Mouse (Mus musculus) midbrain, embryonic 13.5 days (tissue): ENCODE results near the gene Aifm3. TPM values are rescaled to one million over a fixed set of nuclear protein-coding genes. Genes with fewer than 3 reads are reported as not detected.

Experiments used
- ATAC-seq: fragments of 200-750 bp; cut with Nextera tagmentation; 2 replicates; pipeline ENCODE4 v1.8.0; 2017; ENCODE audit warnings: mild to moderate bottlenecking, moderate TSS enrichment, moderate library complexity
- H3K27ac ChIP-seq: fragments of 300-500 bp; sonication (generic); 2 replicates; pipeline ENCODE4 v1.5.1; 2015; ENCODE audit warnings: inconsistent platforms, mild to moderate bottlenecking, moderate library complexity
- H3K27me3 ChIP-seq: fragments of 300-500 bp; sonication (generic); 2 replicates; pipeline ENCODE4 v1.6.1; 2015; ENCODE audit warnings: mild to moderate bottlenecking, inconsistent platforms
- H3K36me3 ChIP-seq: fragments of 300-500 bp; sonication (generic); 2 replicates; pipeline ENCODE4 v1.6.1; 2015; ENCODE audit warnings: mild to moderate bottlenecking, inconsistent platforms
- H3K4me1 ChIP-seq: fragments of 300-500 bp; sonication (generic); replicated peaks from 2 replicates; pipeline ENCODE4 v1.6.1; 2015; ENCODE audit warnings: inconsistent platforms
- H3K4me2 ChIP-seq: fragments of 300-500 bp; sonication (generic); replicated peaks from 2 replicates; pipeline ENCODE4 v1.6.1; 2015; ENCODE audit warnings: moderate library complexity, mild to moderate bottlenecking, inconsistent platforms
- H3K4me3 ChIP-seq: fragments of 300-500 bp; sonication (generic); replicated peaks from 2 replicates; pipeline ENCODE4 v1.5.1; 2015; ENCODE audit warnings: mild to moderate bottlenecking, inconsistent platforms
- H3K9ac ChIP-seq: fragments of 300-500 bp; sonication (generic); replicated peaks from 2 replicates; pipeline ENCODE4 v1.6.1; 2015; ENCODE audit warnings: mild to moderate bottlenecking, inconsistent platforms
- H3K9me3 ChIP-seq: fragments of 300-500 bp; sonication (generic); 2 replicates; pipeline ENCODE4 v1.6.1; 2016; ENCODE audit warnings: mild to moderate bottlenecking, inconsistent platforms
- WGBS: fragments of 180-500 bp; shearing (Covaris S2); methylation state at CpG from one replicate; pipeline ENCODE4 v1.1.7; 2015; 5-methylcytosine and 5-hydroxymethylcytosine counted together
- polyA plus RNA-seq: library from polyadenylated mRNA; unstranded; fragments of >200 nt; fragmentation: Nextera tagmentation; extraction: Ambion mirVana; gene quantifications from 2 replicates; pipeline ENCODE4 v1.2.1, GENCODE M21; 2015

Gene Aifm3
- 7.9 and 10.6 TPM in 2 replicates for polyA plus RNA-seq

- Histone ChIP-seq H3K9ac (peak within 1 kb of the TSS; percentile 64), H3K4me1 (peaks cover 19% of the 10 kb centered on the region), H3K36me3 (peaks cover 28% of the 10 kb centered on the region), H3K27me3 (peaks cover 16% of the 10 kb centered on the region), H3K9me3 (no peaks in the 10 kb centered on the region), H3K4me3 (peak within 1 kb of the TSS; percentile 45), H3K27ac (no peak within 1 kb of the TSS), H3K4me2 (peak within 1 kb of the TSS; percentile 90)
- ATAC-seq = peak; percentile 81
- WGBS = under 1% methylated on average over 47 of the region's 47 CpGs
These were observed at the start of gene Aifm3 for GRCm38 (mm10) chr16:17489469-17490111. Gene Aifm3 (plus strand): TSS chr16:17489611.

GRCm38 (mm10) chr16:17451541-17452372 lies 37.7 kb upstream of the Aifm3 start, which contains the start of gene Crkl:
Gene Crkl (plus strand): TSS chr16:17451987.
- WGBS = under 1% methylated on average over 63 of the region's 63 CpGs

GRCm38 (mm10) chr16:17452373-17452715 lies 37.1 kb upstream of the Aifm3 start:
- peak; percentile 55; the same call in 1 of the 2 replicates for ATAC-seq
- Histone ChIP-seq H3K4me2 (peak overlapping the region; percentile 96), H3K4me3 (peak overlapping the region; percentile 89), H3K27ac (peak overlapping the region; percentile 96), H3K27me3 (no peaks in the 10 kb centered on the region), H3K9me3 (no peaks in the 10 kb centered on the region), H3K36me3 (peaks cover 20% of the 10 kb centered on the region), H3K4me1 (peaks cover 34% of the 10 kb centered on the region), H3K9ac (peak overlapping the region; percentile 93)
- under 1% methylated on average over 24 of the region's 24 CpGs for WGBS

More at GRCm38 (mm10) chr16:17451541-17452372, 37.7 kb upstream of the Aifm3 start, which contains the start of gene Crkl:
- Histone ChIP-seq H3K4me3 (peak within 1 kb of the TSS; percentile 89), H3K9me3 (no peaks in the 10 kb centered on the region), H3K27me3 (no peaks in the 10 kb centered on the region), H3K9ac (peak within 1 kb of the TSS; percentile 93), H3K4me1 (peaks cover 31% of the 10 kb centered on the region), H3K36me3 (peaks cover 14% of the 10 kb centered on the region), H3K27ac (peak within 1 kb of the TSS; percentile 96), H3K4me2 (peak within 1 kb of the TSS; percentile 96)
- peak; percentile 97 for ATAC-seq

GRCm38 (mm10) chr16:17456901-17457300 lies 32.5 kb upstream of the Aifm3 start:
- no peak for ATAC-seq

GRCm38 (mm10) chr16:17460254-17460653 lies 29.2 kb upstream of the Aifm3 start:
- no peak overlapping the region for H3K9ac ChIP-seq
- peaks cover 15% of the 10 kb centered on the region for H3K4me1 ChIP-seq
- no peaks in the 10 kb centered on the region for H3K9me3 ChIP-seq
- H3K27ac ChIP-seq = no peak overlapping the region
- no peak overlapping the region for H3K4me3 ChIP-seq
- ATAC-seq = no peak
- no peak overlapping the region for H3K4me2 ChIP-seq
- H3K27me3 ChIP-seq = no peaks in the 10 kb centered on the region
- H3K36me3 ChIP-seq = peaks cover 45% of the 10 kb centered on the region
- WGBS = 90% methylated on average over 4 of the region's 4 CpGs

More at GRCm38 (mm10) chr16:17456901-17457300, 32.5 kb upstream of the Aifm3 start:
- no peak overlapping the region for H3K9ac ChIP-seq
- H3K27me3 ChIP-seq = no peaks in the 10 kb centered on the region
- H3K36me3 ChIP-seq = peaks cover 48% of the 10 kb centered on the region
- no peak overlapping the region for H3K4me3 ChIP-seq
- H3K4me2 ChIP-seq = no peak overlapping the region
- 100% methylated on average over 1 of the region's 1 CpGs for WGBS
- H3K9me3 ChIP-seq = no peaks in the 10 kb centered on the region
- H3K4me1 ChIP-seq = peaks cover 30% of the 10 kb centered on the region
- no peak overlapping the region for H3K27ac ChIP-seq

- no peak overlapping the region for H3K4me3 ChIP-seq
- H3K4me2 ChIP-seq = no peak overlapping the region
- 97% methylated on average over 1 of the region's 1 CpGs for WGBS
- no peak overlapping the region for H3K9ac ChIP-seq
- no peak for ATAC-seq
- H3K4me1 ChIP-seq = peaks cover 4% of the 10 kb centered on the region
- peaks cover 35% of the 10 kb centered on the region for H3K36me3 ChIP-seq
- no peaks in the 10 kb centered on the region for H3K9me3 ChIP-seq
- H3K27ac ChIP-seq = no peak overlapping the region
- no peaks in the 10 kb centered on the region for H3K27me3 ChIP-seq
These were observed 27.8 kb upstream of the Aifm3 start for GRCm38 (mm10) chr16:17461596-17461995.

GRCm38 (mm10) chr16:17463184-17463583 lies 26.2 kb upstream of the Aifm3 start:
- Histone ChIP-seq H3K4me1 (no peaks in the 10 kb centered on the region), H3K9me3 (no peaks in the 10 kb centered on the region), H3K4me3 (no peak overlapping the region), H3K27ac (no peak overlapping the region), H3K9ac (no peak overlapping the region), H3K4me2 (no peak overlapping the region), H3K36me3 (peaks cover 20% of the 10 kb centered on the region), H3K27me3 (no peaks in the 10 kb centered on the region)
- no peak for ATAC-seq
- WGBS = 96% methylated on average over 2 of the region's 2 CpGs

- H3K9me3 ChIP-seq = no peaks in the 10 kb centered on the region
- H3K27ac ChIP-seq = no peak overlapping the region
- peaks cover 16% of the 10 kb centered on the region for H3K36me3 ChIP-seq
- H3K4me1 ChIP-seq = no peaks in the 10 kb centered on the region
- no peak overlapping the region for H3K4me2 ChIP-seq
- no peak overlapping the region for H3K9ac ChIP-seq
- WGBS = 94% methylated on average over 4 of the region's 4 CpGs
- H3K27me3 ChIP-seq = no peaks in the 10 kb centered on the region
- H3K4me3 ChIP-seq = no peak overlapping the region
- no peak for ATAC-seq
These were observed 22.3 kb upstream of the Aifm3 start for GRCm38 (mm10) chr16:17466875-17467663.

GRCm38 (mm10) chr16:17472498-17472897 lies 16.9 kb upstream of the Aifm3 start:
- H3K4me1 ChIP-seq = 0 out of 2 replicates have a peak, but pooled peaks cover 2% of the 10 kb centered on the region
- H3K4me3 ChIP-seq = no peak overlapping the region
- H3K9ac ChIP-seq = no peak overlapping the region
- H3K27me3 ChIP-seq = no peaks in the 10 kb centered on the region
- no peak overlapping the region for H3K4me2 ChIP-seq
- ATAC-seq = no peak
- no peak overlapping the region for H3K27ac ChIP-seq
- 92% methylated on average over 6 of the region's 6 CpGs for WGBS
- H3K9me3 ChIP-seq = no peaks in the 10 kb centered on the region
- H3K36me3 ChIP-seq = peaks cover 20% of the 10 kb centered on the region

GRCm38 (mm10) chr16:17474091-17474490 lies 15.3 kb upstream of the Aifm3 start:
- Histone ChIP-seq H3K27ac (no peak overlapping the region), H3K4me3 (no peak overlapping the region), H3K9ac (no peak overlapping the region), H3K36me3 (peaks cover 15% of the 10 kb centered on the region), H3K4me1 (0 out of 2 replicates have a peak, but pooled peaks cover 9% of the 10 kb centered on the region), H3K27me3 (no peaks in the 10 kb centered on the region), H3K4me2 (no peak overlapping the region), H3K9me3 (no peaks in the 10 kb centered on the region)
- no peak for ATAC-seq

GRCm38 (mm10) chr16:17474761-17475160 lies 14.7 kb upstream of the Aifm3 start:
- Histone ChIP-seq H3K4me3 (no peak overlapping the region), H3K4me1 (0 out of 2 replicates have a peak, but pooled peaks cover 9% of the 10 kb centered on the region), H3K9me3 (no peaks in the 10 kb centered on the region), H3K27me3 (no peaks in the 10 kb centered on the region), H3K9ac (no peak overlapping the region), H3K4me2 (no peak overlapping the region), H3K27ac (no peak overlapping the region), H3K36me3 (peaks cover 11% of the 10 kb centered on the region)
- WGBS = 93% methylated on average over 2 of the region's 2 CpGs
- ATAC-seq = no peak
